In genomic region chr2:109920471-109920870, GRCm38 (mm10) we compare ENCODE assay signal across 12 mouse cellular contexts. TPM values are rescaled to one million over a fixed set of nuclear protein-coding genes. Genes with fewer than 3 reads are reported as not detected.
DNase-seq lines count a peak whose midpoint lies in the region; ATAC-seq and TF ChIP-seq lines count a peak whose summit lies in the region.
"Had no signal": no experiment of that assay in that cellular context is flagged by ENCODE, and none has a peak within 500 bp of the region (broad histone marks: within the 10 kb centered on the region; RNA-seq: fewer than 3 reads in every experiment).

No protein-coding gene starts in this region.

- in situ Hi-C loops in ES-E14 (cut with MboI; ENCODE audit: low sequenced_read_pairs in 2 of 2, unreplicated experiment in 2 of 2) = no loop called here

- no peaks in the 10 kb centered on the region for H3K9me3 ChIP-seq in forebrain, embryonic 13.5 days (replicated peaks)
- no peaks in the 10 kb centered on the region for H3K9me3 ChIP-seq in forebrain, embryonic 14.5 days (replicated peaks; ENCODE audit: control insufficient read depth, low read length)
- H3K9me3 ChIP-seq in ES-E14 (ENCODE audit: control insufficient read depth, insufficient read depth, low read depth, low read length) = no peaks in the 10 kb centered on the region
- H3K9me3 ChIP-seq in hindbrain, postnatal 0 days (ENCODE audit: low read length) = no peaks in the 10 kb centered on the region
- no peaks in the 10 kb centered on the region for H3K9me3 ChIP-seq in midbrain, embryonic 12.5 days
- H3K9me3 ChIP-seq: lung, embryonic 15.5 days had no signal

- WGBS in forebrain, embryonic 13.5 days = 86% methylated on average over 7 of the region's 7 CpGs
- WGBS in forebrain, embryonic 14.5 days = 80% methylated on average over 7 of the region's 7 CpGs
- 56% methylated on average over 7 of the region's 7 CpGs for WGBS in hindbrain, postnatal 0 days
- 78% methylated on average over 7 of the region's 7 CpGs for WGBS in midbrain, embryonic 12.5 days

- peak overlapping the region; percentile 17; the same call in 1 of the 2 replicates for H3K4me2 ChIP-seq in forebrain, embryonic 13.5 days
- no peak overlapping the region for H3K4me2 ChIP-seq in forebrain, embryonic 14.5 days (ENCODE audit: low read length)
- peak overlapping the region; percentile 66 for H3K4me2 ChIP-seq in hindbrain, postnatal 0 days (ENCODE audit: low read depth, low read length)
- peak overlapping the region; percentile 85 for H3K4me2 ChIP-seq in midbrain, embryonic 12.5 days (replicated peaks)
- H3K4me2 ChIP-seq: lung, embryonic 15.5 days had no signal

- peaks cover 36% of the 10 kb centered on the region for H3K27me3 ChIP-seq in forebrain, embryonic 13.5 days
- H3K27me3 ChIP-seq in forebrain, embryonic 14.5 days (replicated peaks; ENCODE audit: control insufficient read depth, insufficient read depth, low read length) = peaks cover 17% of the 10 kb centered on the region
- H3K27me3 ChIP-seq in hindbrain, postnatal 0 days (ENCODE audit: insufficient read depth, low read length) = no peaks in the 10 kb centered on the region
- no peaks in the 10 kb centered on the region for H3K27me3 ChIP-seq in midbrain, embryonic 12.5 days

- H3K36me3 ChIP-seq in forebrain, embryonic 13.5 days (ENCODE audit: poor library complexity, severe bottlenecking) = no peaks in the 10 kb centered on the region
- H3K36me3 ChIP-seq in forebrain, embryonic 14.5 days (ENCODE audit: control insufficient read depth, insufficient read depth, low read length) = no peaks in the 10 kb centered on the region
- H3K36me3 ChIP-seq in ES-E14 (ENCODE audit: control insufficient read depth, insufficient read depth, low read length, poor library complexity, severe bottlenecking) = peaks cover 3% of the 10 kb centered on the region
- no peaks in the 10 kb centered on the region for H3K36me3 ChIP-seq in hindbrain, postnatal 0 days (ENCODE audit: insufficient read depth, low read length)
- no peaks in the 10 kb centered on the region for H3K36me3 ChIP-seq in midbrain, embryonic 12.5 days
- H3K36me3 ChIP-seq: lung, embryonic 15.5 days had no signal

- no peak overlapping the region for H3K9ac ChIP-seq in forebrain, embryonic 13.5 days
- no peak overlapping the region for H3K9ac ChIP-seq in forebrain, embryonic 14.5 days (ENCODE audit: low read length)
- peak overlapping the region; percentile 31; the same call in 1 of the 2 replicates for H3K9ac ChIP-seq in ES-E14 (ENCODE audit: insufficient read depth, low read depth, low read length, poor library complexity, severe bottlenecking)
- no peak overlapping the region for H3K9ac ChIP-seq in hindbrain, postnatal 0 days (replicated peaks; ENCODE audit: low read length)
- H3K9ac ChIP-seq in midbrain, embryonic 12.5 days (replicated peaks) = no peak overlapping the region
- H3K9ac ChIP-seq: lung, embryonic 15.5 days had no signal

- DNase-seq in forebrain, embryonic 14.5 days (ENCODE audit: low spot score) = no peak
- DNase-seq in ES-E14 (ENCODE audit: low read depth, low spot score) (no peak), MN1 (ENCODE audit: low spot score) (no peak)
- no peak for DNase-seq in hindbrain, postnatal 0 days (ENCODE audit: low spot score)
- DNase-seq in lung, postnatal 4 days = no peak
- no peak for DNase-seq in urinary bladder, postnatal 25 days (ENCODE audit: low spot score)
- DNase-seq: cerebellum, postnatal 14 days; gastrocnemius, postnatal 14 days; retina, postnatal 1 day had no signal

- no peak overlapping the region for H3K27ac ChIP-seq in forebrain, embryonic 13.5 days
- no peak overlapping the region for H3K27ac ChIP-seq in forebrain, embryonic 14.5 days (ENCODE audit: low read depth, low read length)
- no peak overlapping the region for H3K27ac ChIP-seq in ES-E14 (ENCODE audit: insufficient read depth, low read depth, low read length, poor library complexity, severe bottlenecking)
- no peak overlapping the region for H3K27ac ChIP-seq in hindbrain, postnatal 0 days
- H3K27ac ChIP-seq in midbrain, embryonic 12.5 days (replicated peaks) = no peak overlapping the region
- H3K27ac ChIP-seq: lung, embryonic 15.5 days had no signal

- ATAC-seq in forebrain, embryonic 13.5 days = no peak
- no peak for ATAC-seq in forebrain, embryonic 14.5 days
- no peak for ATAC-seq in hindbrain, postnatal 0 days
- no peak for ATAC-seq in midbrain, embryonic 12.5 days (ENCODE audit: low FRiP score, low read depth)

- peaks cover 20% of the 10 kb centered on the region for H3K4me1 ChIP-seq in forebrain, embryonic 13.5 days
- H3K4me1 ChIP-seq in forebrain, embryonic 14.5 days (ENCODE audit: control insufficient read depth, insufficient read depth, low read length) = peaks cover 12% of the 10 kb centered on the region
- H3K4me1 ChIP-seq in ES-E14 (ENCODE audit: control insufficient read depth in 2 of 2, insufficient read depth in 2 of 2, low read length in 2 of 2, poor library complexity in 1 of 2) = peaks cover 2 to 8% of the 10 kb centered on the region in 2 experiments; a peak in 3 of 4 replicates
- H3K4me1 ChIP-seq in hindbrain, postnatal 0 days (ENCODE audit: insufficient read depth, low read length) = peaks cover 9% of the 10 kb centered on the region; the same call in 1 of the 2 replicates
- peaks cover 28% of the 10 kb centered on the region for H3K4me1 ChIP-seq in midbrain, embryonic 12.5 days

- no peak for TF ChIP-seq CTCF in hindbrain, postnatal 0 days (IDR thresholded peaks at IDR 0.05; ENCODE audit: low read depth)

- no peak overlapping the region for H3K4me3 ChIP-seq in forebrain, embryonic 13.5 days
- no peak overlapping the region for H3K4me3 ChIP-seq in forebrain, embryonic 14.5 days (ENCODE audit: low read depth, low read length)
- peak overlapping the region; percentile 24 to 43; a peak in 2 of 4 replicates for H3K4me3 ChIP-seq in ES-E14 (ENCODE audit: insufficient read depth in 1 of 2, low read depth in 1 of 2, low read length in 2 of 2, poor library complexity in 1 of 2, severe bottlenecking in 1 of 2)
- peak overlapping the region; percentile 11 for H3K4me3 ChIP-seq in hindbrain, postnatal 0 days (ENCODE audit: low read length)
- peak overlapping the region; percentile 91 for H3K4me3 ChIP-seq in midbrain, embryonic 12.5 days
- H3K4me3 ChIP-seq: lung, embryonic 15.5 days had no signal

TF ChIP-seq in ES-E14, 5 proteins besides CTCF, POLR2A, EP300 and RAD21:
- no peak for TF ChIP-seq HCFC1 (IDR thresholded peaks at IDR 0.05; ENCODE audit: borderline replicate concordance, insufficient read depth, low read length)
- TF ChIP-seq ZC3H11A (IDR thresholded peaks at IDR 0.05; ENCODE audit: borderline replicate concordance, low read depth, low read length) = no peak
- TF ChIP-seq ZNF384 (IDR thresholded peaks at IDR 0.05; ENCODE audit: low read depth, low read length) = no peak
- TF ChIP-seq CHD2 (IDR thresholded peaks at IDR 0.05; ENCODE audit: low read depth, low read length) = no peak
- TF ChIP-seq MAFK (IDR thresholded peaks at IDR 0.05; ENCODE audit: insufficient read depth, low read depth, low read length) = no peak

RNA-seq across cellular contexts. Expression of gene Lgr4, which starts 3.0 kb away (rescaled TPM):
- polyA plus RNA-seq in forebrain, embryonic 13.5 days (2015; fragmentation: Nextera tagmentation; extraction: Ambion mirVana) = 2.7 and 3.5 TPM in 2 replicates
- 4.5 and 4.7 TPM in 2 replicates for polyA plus RNA-seq in forebrain, embryonic 14.5 days (2014; fragmentation: Nextera tagmentation; extraction: Ambion mirVana)
- 68.9 and 108 TPM in 2 replicates for total RNA-seq in ES-E14 (2012; rRNA removed)
- 27.9 and 28.2 TPM in 2 replicates for total RNA-seq in hindbrain, postnatal 0 days (2014; rRNA removed)
- 9.0 and 9.8 TPM in 2 replicates for polyA plus RNA-seq in hindbrain, postnatal 0 days (2015; fragmentation: Nextera tagmentation; extraction: Ambion mirVana)
- polyA plus RNA-seq in midbrain, embryonic 12.5 days (2016; fragmentation: Nextera tagmentation; extraction: Ambion mirVana) = 15.0 and 16.8 TPM in 2 replicates

RNA-seq across cellular contexts. Expression of gene Lin7c, which starts 29.8 kb away (rescaled TPM):
- 139 and 151 TPM in 2 replicates for polyA plus RNA-seq in forebrain, embryonic 13.5 days (2015; fragmentation: Nextera tagmentation; extraction: Ambion mirVana)
- polyA plus RNA-seq in forebrain, embryonic 14.5 days (2014; fragmentation: Nextera tagmentation; extraction: Ambion mirVana) = 177 and 207 TPM in 2 replicates
- 64.7 and 71.8 TPM in 2 replicates for total RNA-seq in ES-E14 (2012; rRNA removed)
- total RNA-seq in hindbrain, postnatal 0 days (2014; rRNA removed) = 147 and 171 TPM in 2 replicates
- 153 and 158 TPM in 2 replicates for polyA plus RNA-seq in hindbrain, postnatal 0 days (2015; fragmentation: Nextera tagmentation; extraction: Ambion mirVana)
- 159 and 172 TPM in 2 replicates for polyA plus RNA-seq in midbrain, embryonic 12.5 days (2016; fragmentation: Nextera tagmentation; extraction: Ambion mirVana)

Comparison
In these comparisons a context has a peak if more than half of its experiments do, and no peak if none do; other contexts are left out.
1. H3K4me3 ChIP-seq: peak in ES-E14 (2 of 2), hindbrain, postnatal 0 days (single experiment) and midbrain, embryonic 12.5 days (single experiment); none in forebrain, embryonic 13.5 days (single experiment) and forebrain, embryonic 14.5 days (single experiment).